Mouse (Mus musculus) heart, embryonic 11.5 days (tissue): ENCODE results near the gene Nxn. TPM values are rescaled to one million over a fixed set of nuclear protein-coding genes. Genes with fewer than 3 reads are reported as not detected.

ENCODE experiments used
- ATAC-seq: fragments of 200-750 bp; cut with Nextera tagmentation; replicated peaks from 2 replicates; pipeline ENCODE4 v1.8.0; 2017; ENCODE audit warnings: moderate library complexity; ENCODE audit not compliant: insufficient number of reproducible peaks, low FRiP score, low TSS enrichment
- H3K27ac ChIP-seq: fragments of 300-500 bp; sonication (generic); 2 replicates; pipeline ENCODE4 v1.5.1; 2014; ENCODE audit warnings: mild to moderate bottlenecking, low read depth, low read length
- H3K27me3 ChIP-seq: fragments of 300-500 bp; sonication (generic); 2 replicates; pipeline ENCODE4 v1.6.1; 2014; ENCODE audit warnings: mild to moderate bottlenecking, low read length, mixed read lengths; ENCODE audit not compliant: control insufficient read depth, insufficient read depth
- H3K36me3 ChIP-seq: fragments of 300-500 bp; sonication (generic); 2 replicates; pipeline ENCODE4 v1.6.1; 2014; ENCODE audit warnings: mild to moderate bottlenecking, low read length, moderate library complexity, mixed read lengths; ENCODE audit not compliant: control insufficient read depth, insufficient read depth
- H3K4me1 ChIP-seq: fragments of 300-500 bp; sonication (generic); 2 replicates; pipeline ENCODE4 v1.6.1; 2014; ENCODE audit warnings: low read length; ENCODE audit not compliant: control insufficient read depth, insufficient read depth
- H3K4me2 ChIP-seq: fragments of 300-500 bp; sonication (generic); 2 replicates; pipeline ENCODE4 v1.6.1; 2014; ENCODE audit warnings: mild to moderate bottlenecking, moderate library complexity
- H3K4me3 ChIP-seq: fragments of 300-500 bp; sonication (generic); 2 replicates; pipeline ENCODE4 v1.5.1; 2014; ENCODE audit warnings: low read depth, low read length
- H3K9ac ChIP-seq: fragments of 300-500 bp; sonication (generic); 2 replicates; pipeline ENCODE4 v1.6.1; 2014; ENCODE audit warnings: mild to moderate bottlenecking, low read depth, low read length, moderate library complexity
- H3K9me3 ChIP-seq: fragments of 300-500 bp; sonication (generic); replicated peaks from 2 replicates; pipeline ENCODE4 v1.6.1; 2016; ENCODE audit warnings: low read length; ENCODE audit not compliant: control insufficient read depth
- WGBS: fragments of 180-500 bp; shearing (Covaris S2); extraction: QIAGEN DNeasy Blood & Tissue Kit; methylation state at CpG from one replicate; pipeline ENCODE4 v1.1.7; 2014; ENCODE audit not compliant: insufficient replicate concordance; 5-methylcytosine and 5-hydroxymethylcytosine counted together
- polyA plus RNA-seq: library from polyadenylated mRNA; unstranded; fragments of >200 nt; fragmentation: Nextera tagmentation; extraction: Ambion mirVana; gene quantifications from 2 replicates; pipeline ENCODE4 v1.2.1, GENCODE M21; 2014

Nxn gene
- polyA plus RNA-seq, 1 experiment from 2014 or later = 21.6 TPM

- Histone ChIP-seq H3K4me1 (peaks cover 23% of the 10 kb centered on the region), H3K9ac (no peak overlapping the region), H3K4me3 (no peak overlapping the region), H3K9me3 (no peaks in the 10 kb centered on the region), H3K27ac (no peak overlapping the region), H3K36me3 (no peaks in the 10 kb centered on the region), H3K4me2 (no peak overlapping the region), H3K27me3 (no peaks in the 10 kb centered on the region)
- no peak for ATAC-seq
- 64% methylated on average over 9 of the region's 9 CpGs for WGBS
These were observed 79.1 kb downstream of the Nxn start for GRCm38 (mm10) chr11:76319714-76320435.

- Histone ChIP-seq H3K27ac (no peak overlapping the region), H3K9me3 (no peaks in the 10 kb centered on the region), H3K4me2 (no peak overlapping the region), H3K9ac (no peak overlapping the region), H3K4me3 (no peak overlapping the region), H3K27me3 (no peaks in the 10 kb centered on the region), H3K4me1 (peaks cover 26% of the 10 kb centered on the region), H3K36me3 (no peaks in the 10 kb centered on the region)
- 74% methylated on average over 2 of the region's 2 CpGs for WGBS
- ATAC-seq = no peak
These were observed 81.0 kb downstream of the Nxn start for GRCm38 (mm10) chr11:76317904-76318303.

- Histone ChIP-seq H3K4me3 (no peak overlapping the region), H3K4me2 (no peak overlapping the region), H3K4me1 (peaks cover 29% of the 10 kb centered on the region), H3K27ac (no peak overlapping the region), H3K9ac (no peak overlapping the region), H3K27me3 (no peaks in the 10 kb centered on the region), H3K36me3 (no peaks in the 10 kb centered on the region), H3K9me3 (no peaks in the 10 kb centered on the region)
- no peak for ATAC-seq
- 70% methylated on average over 5 of the region's 5 CpGs for WGBS
These were observed 83.0 kb downstream of the Nxn start for GRCm38 (mm10) chr11:76315785-76316444.

GRCm38 (mm10) chr11:76314741-76315140, 84.2 kb downstream of the Nxn start:
- Histone ChIP-seq H3K9ac (no peak overlapping the region), H3K36me3 (no peaks in the 10 kb centered on the region), H3K4me1 (peaks cover 31% of the 10 kb centered on the region), H3K4me2 (no peak overlapping the region), H3K9me3 (no peaks in the 10 kb centered on the region), H3K27me3 (no peaks in the 10 kb centered on the region), H3K4me3 (no peak overlapping the region), H3K27ac (no peak overlapping the region)
- WGBS = 80% methylated on average over 4 of the region's 4 CpGs
- no peak for ATAC-seq

GRCm38 (mm10) chr11:76314140-76314539, 84.8 kb downstream of the Nxn start:
- Histone ChIP-seq H3K4me2 (no peak overlapping the region), H3K9me3 (no peaks in the 10 kb centered on the region), H3K9ac (no peak overlapping the region), H3K27ac (no peak overlapping the region), H3K36me3 (no peaks in the 10 kb centered on the region), H3K4me1 (peaks cover 27% of the 10 kb centered on the region), H3K4me3 (no peak overlapping the region), H3K27me3 (no peaks in the 10 kb centered on the region)
- no peak for ATAC-seq
- WGBS = 59% methylated on average over 6 of the region's 6 CpGs

- no peaks in the 10 kb centered on the region for H3K27me3 ChIP-seq
- H3K27ac ChIP-seq = no peak overlapping the region
- H3K9me3 ChIP-seq = no peaks in the 10 kb centered on the region
- no peak overlapping the region for H3K4me3 ChIP-seq
- no peak for ATAC-seq
- H3K36me3 ChIP-seq = no peaks in the 10 kb centered on the region
- no peak overlapping the region for H3K4me2 ChIP-seq
- peaks cover 24% of the 10 kb centered on the region for H3K4me1 ChIP-seq
- WGBS = 52% methylated on average over 4 of the region's 4 CpGs
- H3K9ac ChIP-seq = no peak overlapping the region
These were observed 86.1 kb downstream of the Nxn start for GRCm38 (mm10) chr11:76312805-76313204.

- WGBS = 72% methylated on average over 12 of the region's 12 CpGs
- Histone ChIP-seq H3K27me3 (no peaks in the 10 kb centered on the region), H3K36me3 (no peaks in the 10 kb centered on the region), H3K4me2 (no peak overlapping the region), H3K27ac (no peak overlapping the region), H3K4me1 (peaks cover 31% of the 10 kb centered on the region), H3K4me3 (no peak overlapping the region), H3K9ac (no peak overlapping the region), H3K9me3 (no peaks in the 10 kb centered on the region)
- ATAC-seq = no peak
These were observed 87.5 kb downstream of the Nxn start for GRCm38 (mm10) chr11:76311224-76312000.

- Histone ChIP-seq H3K4me2 (no peak overlapping the region), H3K27me3 (no peaks in the 10 kb centered on the region), H3K9me3 (no peaks in the 10 kb centered on the region), H3K9ac (no peak overlapping the region), H3K4me3 (no peak overlapping the region), H3K36me3 (no peaks in the 10 kb centered on the region), H3K4me1 (peaks cover 37% of the 10 kb centered on the region), H3K27ac (no peak overlapping the region)
- WGBS = 58% methylated on average over 5 of the region's 5 CpGs
- ATAC-seq = no peak
These were observed 89.1 kb downstream of the Nxn start for GRCm38 (mm10) chr11:76309868-76310267.
